Mouse (Mus musculus) layer of hippocampus, adult 9-11 months (tissue): ENCODE data around the gene Hdac4.

Experiments used
- DNase-seq: peaks from one replicate; pipeline ENCODE4 v3.0.0; 2022

Hdac4 gene

DNA sequence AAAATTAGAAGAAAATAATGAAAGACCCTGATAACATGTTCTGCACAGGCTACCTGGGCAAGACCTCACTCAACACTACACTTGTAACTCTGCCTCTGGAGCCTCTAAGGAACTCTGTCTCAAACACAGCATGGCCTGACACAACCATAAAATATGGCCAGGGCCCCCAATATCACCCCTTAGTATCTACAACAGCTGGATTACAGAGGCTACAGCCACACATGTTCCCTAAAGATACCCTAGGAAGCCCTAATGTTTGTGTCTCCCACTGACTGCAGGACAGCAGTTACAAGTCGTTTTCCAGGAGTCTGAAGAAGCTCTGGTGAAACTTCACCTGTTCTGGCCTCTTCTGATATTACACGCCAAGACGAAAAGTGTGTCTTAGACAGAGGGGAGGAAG lies 65.7 kb downstream of the Hdac4 start:
- DNase-seq, result no peak

- DNase-seq, result no peak
Measured at GRCm38 (mm10) chr1:92127785-92128184, 67.7 kb downstream of the Hdac4 start.

DNA sequence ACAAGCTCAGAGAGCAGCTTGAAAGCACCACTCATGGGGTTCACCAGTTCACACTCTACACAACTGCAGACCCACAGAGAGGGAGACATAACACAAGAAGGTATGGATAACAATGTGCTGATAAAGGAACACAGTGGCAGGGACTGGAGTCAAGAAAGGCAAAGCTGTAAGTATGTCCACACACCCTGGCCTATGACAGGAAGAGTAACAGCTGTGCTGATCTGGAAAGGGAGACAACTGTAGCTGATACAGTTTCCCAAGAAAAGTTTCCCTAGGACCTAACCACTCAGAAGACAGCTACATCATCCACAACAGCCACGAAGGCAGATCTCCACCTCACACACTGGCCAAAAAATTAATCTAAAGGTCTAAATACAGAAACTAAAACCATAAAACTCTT lies 68.1 kb downstream of the Hdac4 start:
- no peak for DNase-seq

DNA sequence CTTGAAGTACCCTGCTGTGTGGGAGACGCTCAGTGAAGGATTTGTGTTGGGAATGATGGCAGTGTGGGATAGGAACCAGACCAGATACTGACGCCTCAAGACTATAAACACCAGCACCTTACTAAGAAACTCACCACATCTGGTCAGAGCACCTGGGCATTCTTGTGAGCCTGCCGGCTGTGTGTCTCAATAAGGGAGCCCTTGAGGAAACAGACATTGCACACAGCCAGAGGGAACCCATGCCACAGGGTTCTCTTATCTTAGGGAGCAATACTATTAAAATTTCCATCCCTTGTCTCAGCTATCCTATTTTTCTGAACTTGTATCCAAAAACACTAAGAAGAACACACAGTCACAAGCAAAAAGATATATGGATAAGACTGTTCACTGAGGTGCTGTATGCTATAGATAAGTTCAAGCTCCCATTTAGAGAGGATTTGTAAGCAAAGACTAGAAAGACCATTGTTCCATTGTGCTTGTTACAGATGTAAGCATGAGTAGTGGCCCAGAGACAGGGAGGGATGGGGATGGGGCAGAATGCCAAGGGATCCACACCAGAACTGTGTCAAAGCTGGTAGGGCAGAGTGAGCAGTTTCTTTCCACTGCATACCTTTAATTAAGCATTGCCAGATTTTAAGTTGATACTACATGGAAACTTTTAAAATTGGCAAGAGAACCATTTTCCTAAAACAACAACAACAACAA lies 70.8 kb downstream of the Hdac4 start:
- DNase-seq, result no peak

DNA sequence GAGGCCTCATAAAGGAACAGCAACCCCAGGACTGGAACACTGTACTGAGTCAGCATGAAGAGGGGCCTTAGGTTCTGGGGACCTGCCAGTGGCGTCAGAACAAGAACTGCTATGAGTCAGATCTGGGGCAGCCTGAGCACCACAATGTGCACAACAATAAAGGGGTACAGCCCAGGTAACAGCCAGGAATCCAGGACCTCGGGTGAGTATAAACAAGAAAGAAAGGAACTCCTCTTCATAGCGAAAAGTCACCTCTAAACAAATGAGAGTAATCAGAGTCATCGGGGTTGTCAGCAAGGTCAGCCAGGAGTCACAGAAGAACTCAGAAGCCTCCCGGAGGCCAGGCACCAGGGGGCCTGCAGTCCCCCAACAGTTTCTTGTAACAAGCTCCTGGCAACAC lies 76.2 kb downstream of the Hdac4 start:
- DNase-seq, result no peak

DNA sequence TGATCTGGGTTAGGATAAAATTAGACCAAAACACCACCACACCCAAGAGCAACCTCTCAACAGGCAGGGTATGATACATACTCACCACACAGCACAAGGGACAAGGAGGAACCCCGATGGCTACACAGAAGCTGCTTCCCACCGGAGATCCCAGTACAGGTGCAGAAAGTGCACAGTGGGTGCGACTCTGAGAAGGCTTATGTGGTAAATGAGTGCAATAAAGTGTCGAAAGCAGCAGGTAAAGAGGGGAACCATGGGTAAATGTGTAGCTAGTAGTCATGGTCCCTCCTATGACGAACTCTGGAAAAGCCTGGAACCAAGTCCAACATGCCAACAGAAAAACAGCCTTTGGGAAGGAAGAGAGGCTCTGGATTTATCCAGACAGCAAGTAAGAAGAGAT lies 77.9 kb downstream of the Hdac4 start:
- no peak for DNase-seq

DNA sequence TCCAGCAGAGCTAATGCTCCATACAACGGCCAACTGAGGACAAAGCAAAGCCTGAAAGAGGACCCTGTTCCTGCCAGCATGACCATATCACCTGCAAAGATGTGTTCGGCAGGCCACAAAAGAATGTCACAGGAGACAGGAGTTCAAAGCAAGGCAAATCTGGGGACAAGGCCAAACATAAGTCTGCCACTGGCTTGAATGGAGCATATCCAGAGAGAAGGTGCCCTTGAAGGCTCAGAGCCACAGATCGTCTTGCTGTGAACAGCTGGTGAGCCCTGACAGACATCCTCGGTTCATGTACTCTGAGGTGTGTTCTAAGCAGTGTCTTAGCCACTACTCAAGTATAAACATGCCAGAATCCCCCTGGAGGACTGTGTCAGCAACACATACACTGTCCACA lies 79.3 kb downstream of the Hdac4 start:
- no peak for DNase-seq

- no peak for DNase-seq
Measured at GRCm38 (mm10) chr1:92114091-92114490, 81.4 kb downstream of the Hdac4 start.

- DNase-seq, result no peak
Measured at GRCm38 (mm10) chr1:92113243-92114009, 82.1 kb downstream of the Hdac4 start.

- no peak for DNase-seq
Measured at GRCm38 (mm10) chr1:92112591-92112990, 82.9 kb downstream of the Hdac4 start.

- no peak for DNase-seq
Measured at GRCm38 (mm10) chr1:92111551-92111950, 83.9 kb downstream of the Hdac4 start.

DNA sequence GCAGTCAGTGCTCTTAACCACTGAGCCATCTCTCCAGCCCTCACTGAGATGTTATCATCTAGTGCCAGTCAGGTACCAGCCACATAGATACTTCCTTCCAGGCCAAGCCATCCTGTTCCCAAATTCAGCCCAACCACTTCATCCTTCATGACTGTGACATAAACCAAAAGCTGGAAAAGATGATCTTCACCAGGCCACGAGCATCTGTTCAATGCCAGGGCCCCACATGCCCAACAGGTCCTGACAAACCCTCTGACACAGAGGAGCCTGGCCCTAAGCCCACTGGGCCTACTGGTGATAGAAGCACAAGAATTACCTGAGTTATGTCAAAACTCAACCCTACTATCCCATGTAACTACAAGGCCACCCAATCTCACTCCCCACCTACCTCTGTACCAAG lies 84.5 kb downstream of the Hdac4 start:
- DNase-seq, result no peak

GRCm38 (mm10) chr1:92109221-92109620 lies 86.3 kb downstream of the Hdac4 start:
- no peak for DNase-seq

GRCm38 (mm10) chr1:92108556-92108955 lies 86.9 kb downstream of the Hdac4 start:
- no peak for DNase-seq

- no peak for DNase-seq
Measured at GRCm38 (mm10) chr1:92107996-92108395, 87.5 kb downstream of the Hdac4 start.

- no peak for DNase-seq
Measured at GRCm38 (mm10) chr1:92107521-92107920, 88.0 kb downstream of the Hdac4 start.

DNA sequence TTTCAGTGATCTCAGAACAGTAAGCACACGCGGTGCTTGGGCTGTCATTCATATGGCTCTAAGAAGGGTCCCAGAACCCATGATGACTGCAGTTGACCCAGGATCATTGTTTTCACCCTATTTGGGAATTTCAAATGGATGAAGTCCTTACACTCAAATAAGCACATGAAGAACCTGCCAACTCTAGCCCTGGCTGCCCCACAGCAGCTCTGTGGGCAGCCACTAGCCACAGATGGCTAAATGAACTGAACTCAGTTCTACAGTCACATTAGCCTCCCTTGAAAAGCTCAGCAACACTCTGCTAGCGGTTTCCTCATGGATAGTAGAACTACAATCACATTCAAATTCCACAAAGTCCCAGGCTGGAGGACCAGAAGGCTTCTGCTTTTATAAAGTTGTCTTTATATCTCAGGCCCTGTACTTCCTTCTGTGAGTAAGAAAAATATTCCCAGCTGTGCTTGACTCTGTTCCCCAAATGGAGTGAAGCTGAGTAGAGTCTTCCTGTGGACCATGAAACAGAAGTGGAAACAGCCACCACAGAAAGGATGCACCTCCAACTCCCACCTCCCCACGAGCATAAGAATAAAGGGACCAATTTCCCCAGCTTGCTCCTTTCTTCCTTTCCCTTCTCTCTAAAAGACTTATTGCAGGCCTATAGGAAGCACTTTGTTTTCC lies 88.9 kb downstream of the Hdac4 start:
- DNase-seq, result no peak

DNA sequence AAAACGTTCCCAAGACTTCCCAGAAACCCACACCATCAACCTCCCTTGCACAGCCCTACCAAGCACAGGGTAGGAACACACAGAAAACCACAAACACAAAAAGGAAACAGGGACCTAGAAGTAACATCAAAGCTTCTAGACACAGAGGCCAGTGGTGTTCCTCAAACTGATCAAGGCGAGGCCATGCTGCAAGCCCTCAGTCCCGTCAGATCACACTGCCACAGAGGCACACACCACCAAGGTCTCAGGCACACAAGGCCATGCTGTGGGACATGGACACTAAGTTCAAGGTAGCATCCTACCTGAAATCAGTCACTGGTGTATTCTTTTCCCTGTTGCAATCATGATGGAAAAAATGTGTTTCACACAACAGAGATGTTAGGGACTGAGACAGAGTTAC lies 90.8 kb downstream of the Hdac4 start:
- DNase-seq, result no peak

DNA sequence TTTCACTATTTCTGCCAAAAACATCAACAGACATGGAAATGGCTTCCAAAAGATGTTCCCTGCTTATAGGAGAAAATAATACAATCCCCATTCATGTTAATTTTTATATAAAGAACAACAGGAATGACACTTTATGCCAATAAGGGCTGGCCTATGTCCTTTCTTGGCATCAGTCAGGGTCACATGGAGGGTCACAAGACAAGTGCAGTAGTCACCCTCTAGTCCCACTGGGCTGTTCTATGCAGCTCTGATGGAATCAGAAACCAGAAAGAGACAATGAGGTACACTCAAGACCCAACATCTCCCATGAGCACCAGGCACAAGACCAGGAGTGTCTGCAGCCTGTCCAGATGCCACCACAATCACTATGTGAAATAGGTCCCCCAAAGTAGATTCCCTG lies 91.5 kb downstream of the Hdac4 start:
- DNase-seq, result no peak

DNA sequence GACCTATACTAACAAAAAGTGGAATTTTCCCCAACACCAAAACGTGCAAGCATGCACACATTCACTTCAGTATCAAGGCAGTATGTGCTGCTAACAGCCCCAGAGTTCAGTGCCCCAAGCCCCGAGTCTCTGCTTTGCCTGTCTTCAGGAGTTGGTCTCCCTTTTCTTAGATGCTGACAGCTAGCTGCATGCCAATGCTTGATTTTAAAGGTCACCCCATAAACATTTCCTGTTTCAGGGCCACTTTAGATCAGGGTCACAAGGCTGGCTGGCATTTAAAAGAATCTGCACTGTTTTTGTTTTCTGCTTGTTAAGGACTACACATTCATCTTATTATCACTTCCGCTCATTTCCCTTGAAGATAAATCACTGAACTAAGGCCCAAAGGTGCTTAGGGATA lies 92.1 kb downstream of the Hdac4 start:
- no peak for DNase-seq

DNA sequence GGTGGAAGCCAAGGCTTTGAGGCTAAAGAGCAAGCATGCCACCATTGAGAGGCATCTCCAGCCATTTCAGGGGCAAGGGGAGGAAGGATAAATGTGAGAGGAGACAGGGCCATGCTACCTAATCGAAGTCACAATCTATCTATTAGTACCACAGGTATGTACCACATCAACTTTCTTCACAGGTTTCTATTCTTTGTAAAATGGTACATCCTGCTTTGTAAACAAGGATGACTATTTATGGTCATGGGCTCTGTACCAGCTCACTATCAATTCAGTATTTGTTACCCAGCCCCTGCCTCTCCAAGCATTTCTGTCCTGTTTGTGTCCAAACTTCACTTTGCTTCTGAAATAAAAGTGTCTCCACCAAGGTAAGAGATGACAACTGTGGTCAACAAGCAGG lies 92.7 kb downstream of the Hdac4 start:
- no peak for DNase-seq

DNA sequence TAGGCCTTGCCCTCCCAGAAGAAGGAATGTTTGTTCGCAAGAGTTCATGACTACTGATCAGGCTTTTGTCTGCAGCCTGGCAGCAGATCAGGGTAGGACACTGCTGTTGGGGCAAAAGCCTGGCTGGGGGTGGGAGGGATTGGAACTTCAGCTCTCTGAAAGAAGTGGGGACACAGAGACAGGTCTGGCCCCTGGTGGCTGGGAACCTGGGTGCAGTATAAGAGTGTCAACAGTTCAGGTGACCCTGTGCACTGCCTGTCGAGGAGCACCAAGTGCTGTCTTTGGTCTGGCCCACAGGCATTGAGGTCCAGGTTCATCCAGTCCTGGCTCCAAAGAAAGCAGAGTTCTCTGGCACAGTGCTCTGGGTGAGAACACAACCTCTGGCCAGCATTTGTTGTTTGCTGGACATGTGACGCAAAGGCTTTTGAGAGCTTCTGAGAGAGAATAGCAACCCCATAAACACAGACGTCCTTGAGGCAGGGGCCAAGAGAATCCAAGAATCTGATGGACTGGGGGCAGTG lies 95.1 kb downstream of the Hdac4 start:
- DNase-seq, result peak; percentile 67

GRCm38 (mm10) chr1:92099964-92100363 lies 95.5 kb downstream of the Hdac4 start:
- peak; percentile 80 for DNase-seq

DNA sequence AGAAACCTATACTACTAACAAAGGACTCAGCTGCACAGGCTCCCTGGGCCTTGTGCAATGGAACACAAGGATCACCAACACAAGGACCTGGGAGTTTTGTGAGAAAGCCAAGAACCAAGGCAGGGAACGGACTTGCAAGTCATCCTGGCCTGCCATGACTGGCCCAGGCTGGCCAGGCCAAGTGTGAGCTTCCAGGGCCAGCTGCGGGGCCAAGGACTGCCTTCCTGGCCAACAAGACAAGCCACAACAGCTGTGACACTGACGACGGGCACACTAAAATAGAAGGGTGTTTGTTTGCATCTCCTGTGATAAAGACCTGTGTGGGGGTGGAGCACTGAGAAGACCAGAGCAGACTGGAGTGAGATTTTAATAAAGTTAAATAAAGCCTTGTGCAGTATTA lies 96.0 kb downstream of the Hdac4 start:
- peak; percentile 31 for DNase-seq
